Mouse (Mus musculus) liver, postnatal 0 days (tissue): ENCODE results near the gene Pitpnm1.

ENCODE experiments used
- CTCF ChIP-seq: sonication (generic); IDR thresholded peaks from 2 replicates; pipeline ENCODE4 v1.5.1; 2016; ENCODE audit warnings: antibody characterized with exemption, low read depth
- EP300 ChIP-seq: IDR thresholded peaks from 2 replicates; pipeline ENCODE4 v1.6.1; 2016; ENCODE audit warnings: antibody characterized with exemption, low read depth, mild to moderate bottlenecking

- no peak for TF ChIP-seq CTCF
- TF ChIP-seq EP300 = no peak
These were observed 4.0 kb downstream of the Pitpnm1 start for GRCm38 (mm10) chr19:4103792-4104191.
